Mouse (Mus musculus): ENCODE measurements around the gene Mapk3. TPM values are rescaled to one million over a fixed set of nuclear protein-coding genes. Genes with fewer than 3 reads are reported as not detected.

Mapk3 gene
- polyA plus RNA-seq, 1 experiment from 2014 or later: 37.1 TPM

- H3K27me3 ChIP-seq (ENCODE audit: control insufficient read depth, insufficient read depth, low read length): no peaks in the 10 kb centered on the region
- H3K4me1 ChIP-seq (ENCODE audit: control insufficient read depth, insufficient read depth, low read length): peaks cover 7% of the 10 kb centered on the region
- peak; percentile 94 for DNase-seq (ENCODE audit: low spot score)
- 2% methylated on average over 21 of the region's 21 CpGs for WGBS
- no peaks in the 10 kb centered on the region for H3K9me3 ChIP-seq (replicated peaks; ENCODE audit: control insufficient read depth, low read length)
- H3K4me2 ChIP-seq (ENCODE audit: low read depth, low read length): peak overlapping the region; percentile 79
- peak; percentile 71 for ATAC-seq (replicated peaks; ENCODE audit: insufficient number of reproducible peaks, low FRiP score, low TSS enrichment, low read depth)
- H3K4me3 ChIP-seq (ENCODE audit: low read depth, low read length): peak overlapping the region; percentile 34
- H3K36me3 ChIP-seq (replicated peaks; ENCODE audit: control insufficient read depth, insufficient read depth, low read depth, low read length): peaks cover 5% of the 10 kb centered on the region
- peak overlapping the region; percentile 58 for H3K9ac ChIP-seq (replicated peaks; ENCODE audit: low read length)
- no peak overlapping the region for H3K27ac ChIP-seq (replicated peaks; ENCODE audit: low read depth, low read length)
These were observed 20.9 kb downstream of the Mapk3 start for GRCm38 (mm10) chr7:126779983-126780970.

GRCm38 (mm10) chr7:126780971-126781635 is 21.7 kb downstream of the Mapk3 start, which contains the start of gene Tbx6:
TSS of gene Tbx6 (plus strand) at chr7:126781483.
- Histone ChIP-seq H3K4me2 (ENCODE audit: low read depth, low read length) (peak within 1 kb of the TSS; percentile 79), H3K9ac (replicated peaks; ENCODE audit: low read length) (peak within 1 kb of the TSS; percentile 58), H3K4me1 (ENCODE audit: control insufficient read depth, insufficient read depth, low read length) (peaks cover 7% of the 10 kb centered on the region), H3K4me3 (ENCODE audit: low read depth, low read length) (peak within 1 kb of the TSS; percentile 34), H3K27ac (replicated peaks; ENCODE audit: low read depth, low read length) (no peak within 1 kb of the TSS), H3K36me3 (replicated peaks; ENCODE audit: control insufficient read depth, insufficient read depth, low read depth, low read length) (peaks cover 5% of the 10 kb centered on the region), H3K9me3 (replicated peaks; ENCODE audit: control insufficient read depth, low read length) (no peaks in the 10 kb centered on the region), H3K27me3 (ENCODE audit: control insufficient read depth, insufficient read depth, low read length) (no peaks in the 10 kb centered on the region)
- no peak for DNase-seq (ENCODE audit: low spot score)
- WGBS: 5% methylated on average over 22 of the region's 22 CpGs
- ATAC-seq (replicated peaks; ENCODE audit: insufficient number of reproducible peaks, low FRiP score, low TSS enrichment, low read depth): peak; percentile 12; the same call in 1 of the 2 replicates

GRCm38 (mm10) chr7:126781661-126782370 is 22.4 kb downstream of the Mapk3 start:
- Histone ChIP-seq H3K9ac (replicated peaks; ENCODE audit: low read length) (no peak overlapping the region; the same call in none of the 2 replicates), H3K27me3 (ENCODE audit: control insufficient read depth, insufficient read depth, low read length) (no peaks in the 10 kb centered on the region), H3K4me1 (ENCODE audit: control insufficient read depth, insufficient read depth, low read length) (peaks cover 7% of the 10 kb centered on the region), H3K4me3 (ENCODE audit: low read depth, low read length) (peak overlapping the region; percentile 3; the same call in 1 of the 2 replicates), H3K4me2 (ENCODE audit: low read depth, low read length) (peak overlapping the region; percentile 79; the same call in 1 of the 2 replicates), H3K36me3 (replicated peaks; ENCODE audit: control insufficient read depth, insufficient read depth, low read depth, low read length) (peaks cover 6% of the 10 kb centered on the region), H3K27ac (replicated peaks; ENCODE audit: low read depth, low read length) (no peak overlapping the region), H3K9me3 (replicated peaks; ENCODE audit: control insufficient read depth, low read length) (no peaks in the 10 kb centered on the region)
- WGBS: 36% methylated on average over 11 of the region's 11 CpGs
- DNase-seq (ENCODE audit: low spot score): no peak
- no peak for ATAC-seq (replicated peaks; ENCODE audit: insufficient number of reproducible peaks, low FRiP score, low TSS enrichment, low read depth)

GRCm38 (mm10) chr7:126782693-126783092 is 23.3 kb downstream of the Mapk3 start:
- Histone ChIP-seq H3K27ac (replicated peaks; ENCODE audit: low read depth, low read length) (no peak overlapping the region), H3K9ac (replicated peaks; ENCODE audit: low read length) (no peak overlapping the region), H3K27me3 (ENCODE audit: control insufficient read depth, insufficient read depth, low read length) (no peaks in the 10 kb centered on the region), H3K4me3 (ENCODE audit: low read depth, low read length) (no peak overlapping the region; the same call in 1 of the 2 replicates), H3K4me1 (ENCODE audit: control insufficient read depth, insufficient read depth, low read length) (peaks cover 4% of the 10 kb centered on the region), H3K9me3 (replicated peaks; ENCODE audit: control insufficient read depth, low read length) (no peaks in the 10 kb centered on the region), H3K36me3 (replicated peaks; ENCODE audit: control insufficient read depth, insufficient read depth, low read depth, low read length) (peaks cover 14% of the 10 kb centered on the region), H3K4me2 (ENCODE audit: low read depth, low read length) (no peak overlapping the region)
- 86% methylated on average over 13 of the region's 13 CpGs for WGBS
- DNase-seq (ENCODE audit: low spot score) (no peak), ATAC-seq (replicated peaks; ENCODE audit: insufficient number of reproducible peaks, low FRiP score, low TSS enrichment, low read depth) (no peak)

- WGBS: 90% methylated on average over 7 of the region's 7 CpGs
- no peaks in the 10 kb centered on the region for H3K27me3 ChIP-seq (ENCODE audit: control insufficient read depth, insufficient read depth, low read length)
- H3K36me3 ChIP-seq (replicated peaks; ENCODE audit: control insufficient read depth, insufficient read depth, low read depth, low read length): peaks cover 23% of the 10 kb centered on the region
These were observed 25.1 kb downstream of the Mapk3 start for GRCm38 (mm10) chr7:126784469-126784868.

GRCm38 (mm10) chr7:126785056-126785455 is 25.7 kb downstream of the Mapk3 start:
- no peak for DNase-seq (ENCODE audit: low spot score)
- Histone ChIP-seq H3K27me3 (ENCODE audit: control insufficient read depth, insufficient read depth, low read length) (no peaks in the 10 kb centered on the region), H3K9ac (replicated peaks; ENCODE audit: low read length) (no peak overlapping the region), H3K4me2 (ENCODE audit: low read depth, low read length) (no peak overlapping the region), H3K4me3 (ENCODE audit: low read depth, low read length) (no peak overlapping the region), H3K27ac (replicated peaks; ENCODE audit: low read depth, low read length) (no peak overlapping the region), H3K36me3 (replicated peaks; ENCODE audit: control insufficient read depth, insufficient read depth, low read depth, low read length) (peaks cover 29% of the 10 kb centered on the region), H3K9me3 (replicated peaks; ENCODE audit: control insufficient read depth, low read length) (no peaks in the 10 kb centered on the region), H3K4me1 (ENCODE audit: control insufficient read depth, insufficient read depth, low read length) (peaks cover 4% of the 10 kb centered on the region)
- WGBS: 78% methylated on average over 4 of the region's 4 CpGs
- ATAC-seq (replicated peaks; ENCODE audit: insufficient number of reproducible peaks, low FRiP score, low TSS enrichment, low read depth): no peak

More at GRCm38 (mm10) chr7:126784469-126784868, 25.1 kb downstream of the Mapk3 start:
- Histone ChIP-seq H3K4me3 (ENCODE audit: low read depth, low read length) (no peak overlapping the region), H3K4me1 (ENCODE audit: control insufficient read depth, insufficient read depth, low read length) (peaks cover 4% of the 10 kb centered on the region), H3K4me2 (ENCODE audit: low read depth, low read length) (no peak overlapping the region), H3K9me3 (replicated peaks; ENCODE audit: control insufficient read depth, low read length) (no peaks in the 10 kb centered on the region), H3K9ac (replicated peaks; ENCODE audit: low read length) (no peak overlapping the region), H3K27ac (replicated peaks; ENCODE audit: low read depth, low read length) (no peak overlapping the region)
- ATAC-seq (replicated peaks; ENCODE audit: insufficient number of reproducible peaks, low FRiP score, low TSS enrichment, low read depth) (no peak), DNase-seq (ENCODE audit: low spot score) (no peak)

- Histone ChIP-seq H3K4me1 (ENCODE audit: control insufficient read depth, insufficient read depth, low read length) (peaks cover 1% of the 10 kb centered on the region), H3K9me3 (replicated peaks; ENCODE audit: control insufficient read depth, low read length) (no peaks in the 10 kb centered on the region), H3K4me3 (ENCODE audit: low read depth, low read length) (no peak overlapping the region), H3K27ac (replicated peaks; ENCODE audit: low read depth, low read length) (no peak overlapping the region), H3K36me3 (replicated peaks; ENCODE audit: control insufficient read depth, insufficient read depth, low read depth, low read length) (peaks cover 29% of the 10 kb centered on the region), H3K9ac (replicated peaks; ENCODE audit: low read length) (no peak overlapping the region), H3K27me3 (ENCODE audit: control insufficient read depth, insufficient read depth, low read length) (no peaks in the 10 kb centered on the region), H3K4me2 (ENCODE audit: low read depth, low read length) (no peak overlapping the region)
- DNase-seq (ENCODE audit: low spot score) (no peak), ATAC-seq (replicated peaks; ENCODE audit: insufficient number of reproducible peaks, low FRiP score, low TSS enrichment, low read depth) (no peak)
- WGBS: 91% methylated on average over 14 of the region's 14 CpGs
These were observed 26.7 kb downstream of the Mapk3 start for GRCm38 (mm10) chr7:126786142-126786541.
